Mouse (Mus musculus) mature B cell (primary cell): ENCODE measurements at regions not wholly inside any gene's neighbourhood (a gene's known extent, or its start where the extent isn't known, plus 50 kb on each side); places are given as distances from the start of the nearest gene placed in this dataset.

Experiments used
- in situ Hi-C: fragments of 300-500 bp; cut with MboI; formaldehyde crosslinking; loops from 2 replicates; pipeline ENCODE4 v1.14.3; 2019

DNA sequence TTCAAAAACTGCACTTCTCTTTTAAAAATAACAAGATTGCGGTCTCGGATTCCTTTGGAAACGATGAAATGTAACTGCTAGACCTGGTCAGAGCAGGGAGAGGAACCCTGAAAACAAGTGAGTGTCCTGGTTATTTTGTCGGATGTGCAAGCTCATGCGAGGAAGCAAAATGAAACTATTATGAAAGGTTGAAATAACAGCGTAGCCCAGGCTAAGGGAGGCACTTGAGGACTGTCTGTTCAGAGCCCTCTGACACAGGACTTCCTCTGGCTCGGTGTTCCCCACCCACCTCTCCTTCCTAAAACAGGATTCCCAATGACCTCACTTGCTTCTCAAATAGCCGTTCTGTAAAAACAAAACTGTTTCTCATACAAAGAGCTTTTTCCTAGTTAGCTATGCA, 51.3 kb upstream of the S1pr1 start:
- in situ Hi-C loops, result no loop called here

DNA sequence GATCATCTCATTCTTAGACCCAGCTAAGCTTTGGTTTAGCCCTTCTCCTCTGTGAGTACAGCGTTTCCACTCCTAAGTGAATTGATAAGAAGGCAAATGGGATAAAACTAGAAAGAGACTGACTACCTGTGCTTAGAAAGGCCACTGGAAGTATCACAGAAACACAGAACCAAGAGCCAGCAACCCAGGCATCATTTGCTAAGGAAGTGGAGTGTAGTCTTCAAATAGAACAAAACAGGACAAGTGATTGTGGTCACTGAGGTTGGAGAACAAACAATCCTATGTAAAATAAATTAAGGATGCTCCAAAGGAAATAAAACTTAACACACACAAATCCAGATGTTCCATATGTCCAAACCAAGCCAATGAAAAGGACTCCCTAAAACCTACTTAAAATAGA, 53.4 kb upstream of the S1pr1 start:
- in situ Hi-C loops, result no loop called here

GRCm38 (mm10) chr3:115768761-115769530, 54.1 kb upstream of the S1pr1 start:
- in situ Hi-C loops, result no loop called here

GRCm38 (mm10) chr3:115772676-115773075, 57.8 kb upstream of the S1pr1 start:
- in situ Hi-C loops, result no loop called here

- in situ Hi-C loops, result no loop called here
Observed at GRCm38 (mm10) chr3:115774321-115774720, 59.4 kb upstream of the S1pr1 start.

DNA sequence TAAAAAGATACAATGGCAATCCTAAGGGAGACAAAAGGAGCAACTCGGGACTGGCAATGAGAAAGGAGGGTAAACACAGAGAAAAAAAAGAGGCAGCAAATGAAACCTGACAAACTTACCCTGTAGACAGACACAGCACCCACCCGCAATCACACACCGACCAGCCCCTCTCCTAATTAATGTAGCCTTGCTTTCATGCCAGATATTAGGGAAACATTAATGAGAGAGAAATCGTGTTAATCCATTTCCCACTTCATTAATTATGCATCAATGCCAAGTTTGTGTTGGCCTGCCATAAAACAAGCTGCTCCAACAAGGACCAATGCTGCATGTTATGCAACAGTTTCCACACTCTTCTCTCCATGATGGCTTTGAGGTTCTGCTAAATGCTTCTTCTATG, 59.9 kb upstream of the S1pr1 start:
- in situ Hi-C loops, result no loop called here

DNA sequence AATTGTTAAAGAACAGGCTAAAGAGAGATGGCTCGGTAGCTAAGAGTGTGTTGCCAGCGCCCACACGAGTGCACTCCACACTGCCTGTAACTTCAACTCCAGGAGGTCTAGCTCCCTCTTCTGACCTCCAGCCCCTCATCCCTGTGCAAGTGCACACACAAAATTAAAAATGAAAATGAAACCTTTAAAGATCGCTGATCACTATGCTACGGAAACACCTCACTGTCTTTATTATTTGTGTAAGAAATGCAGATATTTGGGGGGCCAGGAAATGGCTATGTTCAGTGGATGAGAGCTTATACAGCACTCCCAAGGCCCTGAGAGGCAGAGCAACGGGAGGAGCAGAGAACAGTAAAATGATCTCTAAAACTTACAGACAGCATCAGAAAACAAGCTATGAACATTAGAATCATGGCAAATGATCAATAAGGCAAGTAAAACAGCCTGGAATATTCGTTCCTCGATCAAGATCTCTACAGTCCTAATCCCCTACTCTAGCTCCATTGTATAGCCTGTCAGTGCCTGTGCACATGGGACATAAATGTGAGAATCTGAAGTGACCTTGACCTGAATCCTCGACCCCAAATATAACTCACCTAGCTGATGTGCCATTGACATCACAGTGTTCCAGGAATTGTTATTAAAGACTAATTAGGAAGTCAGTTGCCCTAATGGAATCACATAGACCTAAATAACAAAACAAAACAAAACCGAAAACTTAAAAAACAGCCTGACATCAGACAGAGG, 64.4 kb upstream of the S1pr1 start:
- in situ Hi-C loops, result no loop called here

DNA sequence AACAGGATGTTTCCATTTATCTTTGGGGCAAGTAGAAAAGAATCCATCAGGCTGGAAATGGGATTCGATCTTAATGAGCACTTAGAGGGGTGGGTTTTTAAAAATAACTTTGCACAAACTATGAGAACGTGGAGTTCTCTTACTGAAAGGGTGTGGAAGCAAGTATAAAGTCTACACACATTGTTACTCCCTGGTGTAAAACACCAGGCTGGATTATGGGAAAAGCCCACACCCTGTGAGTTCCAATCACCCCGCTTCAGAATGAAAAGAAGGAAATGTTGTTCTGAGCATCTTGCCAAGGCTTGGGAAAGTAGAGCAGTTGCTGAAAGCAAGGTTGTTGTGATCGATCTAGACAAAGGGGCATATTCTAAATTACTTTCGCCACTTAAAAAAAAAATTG, 65.0 kb upstream of the S1pr1 start:
- in situ Hi-C loops, result no loop called here

DNA sequence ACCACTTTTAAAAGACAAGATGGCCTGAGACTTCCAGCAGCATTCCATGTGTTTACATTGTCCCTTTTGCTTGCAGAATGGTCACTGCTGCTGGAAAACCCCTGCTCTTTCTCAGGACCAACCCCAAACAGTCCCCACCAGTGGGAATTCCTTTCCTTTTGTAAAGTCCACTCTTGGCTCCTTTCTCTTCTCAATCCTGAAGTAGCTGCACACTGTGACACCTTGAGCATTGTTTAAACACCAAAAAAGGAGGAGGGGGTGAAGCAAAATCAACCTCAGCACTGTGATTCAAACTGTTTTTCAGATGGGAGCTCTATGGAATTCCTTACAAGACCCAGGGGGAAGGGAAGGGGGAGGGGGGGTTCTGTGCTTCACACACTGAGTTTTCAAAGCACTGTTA, 67.9 kb upstream of the S1pr1 start:
- in situ Hi-C loops, result no loop called here

DNA sequence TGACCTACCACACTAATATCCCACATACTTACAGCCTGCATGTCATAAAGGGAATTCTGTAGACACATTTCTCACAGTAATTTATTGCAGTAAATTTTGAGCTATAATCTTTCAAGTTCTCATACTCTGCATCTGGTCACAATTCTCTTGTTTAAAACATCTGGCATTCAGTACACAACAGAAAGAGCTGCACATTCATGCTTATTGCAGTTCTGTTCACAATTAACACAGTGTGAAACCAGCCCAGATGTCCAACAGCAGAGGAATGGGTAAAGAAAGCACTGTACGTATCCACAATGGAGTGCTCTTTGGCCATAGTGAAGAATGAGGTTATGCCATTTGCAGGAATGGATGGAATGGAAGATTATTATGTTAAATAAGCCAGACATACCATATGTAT, 72.5 kb upstream of the S1pr1 start:
- in situ Hi-C loops, result no loop called here

DNA sequence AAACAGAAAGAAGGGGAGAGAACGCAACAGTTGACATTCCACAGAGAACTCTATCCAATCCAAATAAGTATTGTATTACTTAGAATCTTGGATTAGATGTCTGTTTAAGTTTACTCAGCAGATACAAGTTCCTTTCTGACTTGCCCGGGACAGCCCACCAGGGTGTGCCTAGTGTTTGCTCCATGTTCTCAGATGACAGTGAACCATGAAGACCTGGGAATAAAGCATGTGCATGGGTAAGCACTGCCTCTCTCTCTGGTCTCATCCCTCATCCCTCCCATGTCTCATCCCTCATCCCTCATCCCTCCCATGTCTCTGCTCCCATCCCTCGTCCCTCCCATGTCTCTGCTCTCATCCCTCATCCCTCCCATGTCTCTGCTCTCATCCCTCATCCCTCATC, 73.7 kb upstream of the S1pr1 start:
- in situ Hi-C loops, result no loop called here

GRCm38 (mm10) chr3:115789063-115789462, 74.2 kb upstream of the S1pr1 start:
- in situ Hi-C loops, result no loop called here

GRCm38 (mm10) chr3:115792606-115793005, 77.7 kb upstream of the S1pr1 start:
- in situ Hi-C loops, result loop anchor here (10.0 kb wide), 2 partner anchors 78 to 128 kb away; partner anchors contain the start of gene S1pr1

GRCm38 (mm10) chr3:115793344-115794059, 78.6 kb upstream of the S1pr1 start:
- in situ Hi-C loops, result loop anchor here (10.0 kb wide), 2 partner anchors 79 to 129 kb away; partner anchors contain the start of gene S1pr1

DNA sequence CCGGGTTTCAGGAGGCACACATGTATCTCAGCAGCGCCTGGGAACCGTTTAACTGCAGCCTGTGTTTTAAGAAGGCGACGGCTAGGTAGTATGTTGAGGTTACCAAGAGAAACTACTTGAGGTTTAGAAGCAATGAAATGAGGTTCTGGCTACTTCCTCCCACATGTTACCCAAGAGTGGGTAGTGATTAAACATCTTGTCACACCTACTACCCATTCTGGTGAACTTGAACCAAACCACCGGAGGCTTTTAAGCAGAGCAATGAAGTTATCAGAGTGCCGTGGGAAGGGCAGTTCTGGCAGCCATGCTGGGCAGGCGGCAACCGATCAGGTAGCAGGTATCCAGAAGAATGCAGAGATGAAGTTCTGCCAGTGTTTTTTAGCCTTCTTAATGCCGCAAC, 84.5 kb upstream of the S1pr1 start:
- in situ Hi-C loops, result loop anchor here (10.0 kb wide), 2 partner anchors 85 to 135 kb away; partner anchors contain the start of gene S1pr1

GRCm38 (mm10) chr3:115799981-115800380, 85.1 kb upstream of the S1pr1 start:
- in situ Hi-C loops, result loop anchor here (10.0 kb wide), 2 partner anchors 85 to 135 kb away; partner anchors contain the start of gene S1pr1

DNA sequence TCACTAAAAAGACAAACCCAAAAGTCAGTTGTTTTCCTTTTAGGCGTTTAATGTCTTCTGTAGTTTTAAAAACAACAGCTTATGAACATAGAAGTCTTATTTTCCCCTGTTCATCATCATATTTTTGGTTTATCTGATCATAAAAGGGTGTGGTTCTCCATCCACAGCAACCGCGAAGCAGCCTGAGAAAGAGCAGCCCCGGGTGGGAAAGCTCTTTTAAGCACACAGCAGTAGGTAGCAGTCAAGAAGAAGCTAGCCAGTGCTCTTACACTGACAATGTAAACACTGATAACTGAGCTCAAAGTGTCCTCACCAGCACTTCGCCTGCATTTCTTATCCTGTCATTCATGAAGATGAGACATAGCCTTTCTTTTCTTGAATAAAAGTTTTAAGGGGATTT, 86.0 kb upstream of the S1pr1 start:
- in situ Hi-C loops, result no loop called here

DNA sequence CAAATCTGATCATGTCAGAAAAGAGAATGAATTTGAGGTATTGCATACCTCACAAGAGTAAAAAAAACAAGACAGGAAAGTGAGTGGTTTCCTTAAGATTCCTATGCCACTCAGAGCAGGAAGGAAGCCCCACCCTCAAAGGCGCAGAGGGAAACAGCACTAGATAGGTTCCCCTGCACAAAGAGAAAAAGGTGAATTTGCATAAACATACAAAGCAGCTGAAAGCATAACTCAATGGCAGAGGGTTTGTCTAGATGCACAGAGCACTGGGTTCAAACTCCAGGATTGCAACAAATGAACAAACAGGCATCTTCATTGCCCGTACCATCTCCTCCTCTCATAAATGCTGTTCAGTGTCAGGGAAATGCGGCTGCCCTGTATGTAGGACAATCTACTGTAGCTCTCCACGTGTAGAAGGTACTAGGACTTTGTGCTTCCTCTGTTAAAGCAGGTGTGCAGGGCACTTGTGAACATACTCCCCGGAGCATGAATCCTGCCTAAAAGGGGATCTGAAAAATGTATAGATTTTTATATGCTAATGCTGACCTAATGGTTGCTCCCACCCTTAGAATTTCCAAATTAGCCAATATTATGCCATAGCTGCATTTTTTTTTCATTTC, 85.9 kb upstream of the Dph5 start:
- in situ Hi-C loops, result no loop called here

GRCm38 (mm10) chr3:115804616-115805015, 83.0 kb upstream of the Dph5 start:
- in situ Hi-C loops, result no loop called here

DNA sequence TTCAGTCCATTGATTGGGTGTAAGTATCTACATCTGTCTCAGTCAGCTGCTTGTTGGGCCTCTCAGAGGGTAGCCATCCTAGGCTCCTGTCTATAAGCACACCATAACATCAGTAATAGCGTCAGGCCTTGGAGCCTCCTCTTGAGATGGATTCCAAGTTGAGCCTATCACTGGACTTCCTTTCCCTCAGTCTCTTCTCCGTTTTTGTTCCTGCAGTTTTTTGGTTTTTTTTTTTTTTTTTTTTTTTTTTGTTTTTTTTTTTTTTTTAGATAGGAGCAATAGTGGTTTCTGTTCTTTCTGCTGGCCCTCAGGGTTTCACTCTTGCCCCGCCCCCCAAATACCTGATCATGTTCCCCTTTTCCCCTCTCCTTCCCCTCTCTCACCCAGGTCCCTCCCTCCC, 80.6 kb upstream of the Dph5 start:
- in situ Hi-C loops, result no loop called here

GRCm38 (mm10) chr3:115815168-115815567, 72.5 kb upstream of the Dph5 start:
- in situ Hi-C loops, result no loop called here

DNA sequence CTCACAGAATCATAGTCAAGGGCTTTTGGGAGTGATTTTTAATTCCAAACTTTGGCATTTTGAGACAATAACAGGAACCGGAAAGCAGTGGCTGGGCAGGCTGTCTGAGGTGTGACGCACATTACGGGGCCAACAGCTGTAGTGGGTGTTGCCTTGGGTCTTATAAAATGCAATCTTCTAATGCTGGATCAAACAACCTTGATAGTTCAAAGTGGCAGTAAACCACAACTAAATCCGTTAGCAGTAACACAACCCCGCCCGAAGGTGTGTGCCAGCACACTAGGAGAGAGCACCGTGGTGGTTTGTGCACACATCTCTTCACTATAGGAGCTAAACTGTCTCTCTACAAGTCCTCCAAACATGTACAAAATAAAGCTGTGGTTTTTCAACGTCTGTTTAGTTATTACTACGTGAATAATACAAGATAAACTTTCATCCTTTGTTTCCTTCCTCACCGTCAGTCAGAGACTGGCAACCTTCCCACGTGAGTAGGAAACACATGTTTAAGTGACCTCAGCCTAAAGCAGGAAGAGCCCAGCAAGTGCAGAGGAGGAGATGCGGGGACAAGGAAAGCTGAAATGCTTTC, 72.0 kb upstream of the Dph5 start:
- in situ Hi-C loops, result no loop called here
